Mouse (Mus musculus) lung, adult 18-20 months (tissue): Measurements from ENCODE around the gene Gm9964.
"Not testable (repeated sequence)": the region's sequence is repeated elsewhere in the genome, so short reads cannot be mapped to it uniquely, and the experiment has no call there.

Experiments
- DNase-seq, 2 experiments: peaks; one replicate each; pipeline ENCODE4 v3.0.0; 2022; ENCODE audit warnings: mixed read lengths in 2 of 2

The Gm9964 gene

GRCm38 (mm10) chr11:79296167-79296566 lies 539 bp downstream of the Gm9964 start:
- DNase-seq: no peak

- DNase-seq: no peak
Observed at GRCm38 (mm10) chr11:79293971-79294370, 2.7 kb downstream of the Gm9964 start.

- DNase-seq: no peak
Observed at GRCm38 (mm10) chr11:79293025-79293424, 3.7 kb downstream of the Gm9964 start.

- no peak for DNase-seq
Observed at GRCm38 (mm10) chr11:79292130-79292529, 4.6 kb downstream of the Gm9964 start.

- DNase-seq: no peak
Observed at GRCm38 (mm10) chr11:79291651-79292050, 5.1 kb downstream of the Gm9964 start.

GRCm38 (mm10) chr11:79290473-79290872 lies 6.2 kb downstream of the Gm9964 start:
- DNase-seq: peak; percentile 56 to 63

GRCm38 (mm10) chr11:79288913-79289640 lies 7.6 kb downstream of the Gm9964 start:
- no peak for DNase-seq

GRCm38 (mm10) chr11:79288278-79288843 lies 8.3 kb downstream of the Gm9964 start:
- no peak for DNase-seq

- DNase-seq: peak; percentile 34 to 56
Observed at GRCm38 (mm10) chr11:79287447-79287846, 9.3 kb downstream of the Gm9964 start.

GRCm38 (mm10) chr11:79286305-79286799 lies 10.4 kb downstream of the Gm9964 start:
- DNase-seq: no peak

- DNase-seq: no peak
Observed at GRCm38 (mm10) chr11:79283350-79284030, 13.2 kb downstream of the Gm9964 start.

- no peak for DNase-seq
Observed at GRCm38 (mm10) chr11:79281396-79281795, 15.3 kb downstream of the Gm9964 start.

- DNase-seq: no peak
Observed at GRCm38 (mm10) chr11:79279732-79280405, 16.8 kb downstream of the Gm9964 start.

- no peak for DNase-seq
Observed at GRCm38 (mm10) chr11:79273757-79274156, 22.9 kb downstream of the Gm9964 start.

GRCm38 (mm10) chr11:79273039-79273438 lies 23.7 kb downstream of the Gm9964 start:
- no peak for DNase-seq

- peak; percentile 45 to 60 for DNase-seq
Observed at GRCm38 (mm10) chr11:79267171-79267570, 29.5 kb downstream of the Gm9964 start.

GRCm38 (mm10) chr11:79264376-79264775 lies 32.3 kb downstream of the Gm9964 start:
- no peak for DNase-seq

- not testable (repeated sequence) for DNase-seq
Observed at GRCm38 (mm10) chr11:79260126-79260525, 36.6 kb downstream of the Gm9964 start.

- DNase-seq: no peak
Observed at GRCm38 (mm10) chr11:79258738-79259137, 38.0 kb downstream of the Gm9964 start.

GRCm38 (mm10) chr11:79254391-79255098 lies 42.2 kb downstream of the Gm9964 start, which contains the start of gene Wsb1:
Gene Wsb1 (minus strand): TSS chr11:79254671.
- peak; percentile 93 to 94 for DNase-seq

- DNase-seq: peak; percentile 68 to 69
Observed at GRCm38 (mm10) chr11:79253542-79254390, 42.9 kb downstream of the Gm9964 start.
